Mouse (Mus musculus): ENCODE results near the gene Mrpl33.

DNA sequence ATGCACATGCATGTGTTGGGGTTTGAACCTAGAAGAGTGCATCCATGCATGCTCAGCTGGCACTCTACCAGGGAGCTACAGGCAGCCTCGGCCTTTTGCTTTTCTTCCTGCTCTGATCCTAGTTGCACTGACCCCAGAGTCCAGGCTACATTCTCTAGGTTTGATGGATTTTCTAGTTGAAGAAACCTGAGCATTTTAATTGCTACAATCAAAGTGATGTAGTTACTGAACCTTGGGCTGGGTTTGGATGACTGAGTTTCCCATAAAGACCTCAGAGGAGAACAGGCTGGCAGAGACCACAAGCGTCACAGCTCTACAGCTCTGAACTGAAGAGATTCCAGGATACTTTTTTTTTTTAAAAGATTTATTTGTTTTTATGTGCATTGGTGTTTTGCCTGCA, 13.5 kb upstream of the Mrpl33 start:
- TF ChIP-seq POLR2A (IDR thresholded peaks at IDR 0.05; ENCODE audit: extremely low read depth, insufficient read depth, low read length) (no peak), CTCF (IDR thresholded peaks at IDR 0.05; ENCODE audit: low read depth, low read length) (no peak)

All from liver, adult 2 months (tissue).